Mouse (Mus musculus): ENCODE data around the gene Rpl23a. TPM values are rescaled to one million over a fixed set of nuclear protein-coding genes. Genes with fewer than 3 reads are reported as not detected.

Gene Rpl23a
- total and polyA plus RNA-seq, 3 experiments, result 2,892 to 4,112 TPM; not detected in 1

GRCm38 (mm10) chr11:78178859-78179437 is 4.4 kb downstream of the Rpl23a start (continued):
- TF ChIP-seq POLR2A (IDR thresholded peaks at IDR 0.05; ENCODE audit: control insufficient read depth in 1 of 2, insufficient read depth in 1 of 2, low read depth in 1 of 2, low read length in 2 of 2, poor library complexity in 1 of 2), result peak; percentile 34 to 53; a peak in 2 of 4 replicates
- peak; percentile 78; the same call in 1 of the 2 replicates for TF ChIP-seq MYC (IDR thresholded peaks at IDR 0.05; ENCODE audit: low read depth, low read length)
- TF ChIP-seq ZNF384 (IDR thresholded peaks at IDR 0.05; ENCODE audit: low read depth, low read length), result no peak
- TF ChIP-seq EP300 (IDR thresholded peaks at IDR 0.05; ENCODE audit: low read depth in 1 of 2, low read length in 2 of 2), result peak in 1 of 2 experiments; percentile 42; a peak in 1 of 4 replicates
- peak; percentile 50; the same call in 1 of the 2 replicates for TF ChIP-seq ETS1 (IDR thresholded peaks at IDR 0.05; ENCODE audit: low read depth, low read length)
- TF ChIP-seq MAFK (IDR thresholded peaks at IDR 0.05; ENCODE audit: borderline replicate concordance, low read depth, low read length), result no peak
- peak; percentile 15 for TF ChIP-seq SMC3 (IDR thresholded peaks at IDR 0.05; ENCODE audit: low read depth, low read length)
- TF ChIP-seq MEF2A (IDR thresholded peaks at IDR 0.05; ENCODE audit: extremely low read depth, insufficient replicate concordance, low read depth, low read length, poor library complexity, severe bottlenecking), result no peak
- TF ChIP-seq MYB (IDR thresholded peaks at IDR 0.05; ENCODE audit: low read depth, low read length), result no peak
- TF ChIP-seq SIN3A (IDR thresholded peaks at IDR 0.05; ENCODE audit: low read length), result peak; percentile 2
- TF ChIP-seq E2F4 (IDR thresholded peaks at IDR 0.05; ENCODE audit: borderline replicate concordance, low read depth, low read length), result no peak
- TF ChIP-seq RCOR1 (IDR thresholded peaks at IDR 0.05; ENCODE audit: low read depth, low read length), result peak; percentile 41; the same call in 1 of the 2 replicates
- no peak for TF ChIP-seq ELF1 (IDR thresholded peaks at IDR 0.05; ENCODE audit: low read depth, low read length)
- TF ChIP-seq MAX (IDR thresholded peaks at IDR 0.05; ENCODE audit: low read length), result peak; percentile 74
- peak; percentile 67 for TF ChIP-seq TBP (IDR thresholded peaks at IDR 0.05; ENCODE audit: low read depth, low read length)
- peak; percentile 85; the same call in 1 of the 2 replicates for TF ChIP-seq MXI1 (IDR thresholded peaks at IDR 0.05; ENCODE audit: low read depth, low read length)
- peak; percentile 71; the same call in 1 of the 2 replicates for TF ChIP-seq HCFC1 (IDR thresholded peaks at IDR 0.05; ENCODE audit: low read depth, low read length)
- TF ChIP-seq TCF12 (IDR thresholded peaks at IDR 0.05; ENCODE audit: low read depth, low read length), result no peak; the same call in 1 of the 2 replicates
- peak; percentile 60 for TF ChIP-seq NRF1 (IDR thresholded peaks at IDR 0.05; ENCODE audit: insufficient read depth, low read depth, low read length, poor library complexity, severe bottlenecking)
- peak; percentile 77 for TF ChIP-seq CHD2 (IDR thresholded peaks at IDR 0.05; ENCODE audit: low read length)
- no peak for TF ChIP-seq ZKSCAN1 (IDR thresholded peaks at IDR 0.05; ENCODE audit: low read depth, low read length)
- no peak for TF ChIP-seq GATA1 (IDR thresholded peaks at IDR 0.05; ENCODE audit: low read depth, low read length)
- TF ChIP-seq USF2 (IDR thresholded peaks at IDR 0.05; ENCODE audit: borderline replicate concordance in 1 of 2, insufficient read depth in 1 of 2, low read depth in 1 of 2, low read length in 2 of 2), result no peak
- TF ChIP-seq RAD21 (IDR thresholded peaks at IDR 0.05; ENCODE audit: low read depth, low read length), result no peak
